Mouse (Mus musculus) MEL (cell line): ENCODE data around the gene Mif. TPM values are rescaled to one million over a fixed set of nuclear protein-coding genes. Genes with fewer than 3 reads are reported as not detected.

Experiments
- DNase-seq: peaks from one replicate; pipeline ENCODE4 v3.0.0; 2011; ENCODE audit warnings: low read depth, low spot score
- H3K27ac ChIP-seq: 2 replicates; pipeline ENCODE4 v1.5.1; 2012; ENCODE audit warnings: low read depth, mild to moderate bottlenecking, control low read depth, low read length, moderate library complexity; ENCODE audit not compliant: control insufficient read depth
- H3K27me3 ChIP-seq, 2 experiments: fragments of 150-350 bp in 1 of 2; sonication (generic) in 1 of 2; 2 replicates each; pipeline ENCODE4 v1.6.1; 2012; ENCODE audit warnings: low read length in 2 of 2, mild to moderate bottlenecking in 2 of 2, improper control_type of control experiment in 1 of 2, moderate library complexity in 1 of 2; ENCODE audit not compliant: insufficient read depth in 2 of 2, control insufficient read depth in 1 of 2
- H3K36me3 ChIP-seq, 2 experiments: 2 replicates each; pipeline ENCODE4 v1.6.1; 2012 to 2014; ENCODE audit warnings: low read length in 2 of 2, improper control_type of control experiment in 1 of 2, inconsistent platforms in 1 of 2, mild to moderate bottlenecking in 1 of 2; ENCODE audit not compliant: insufficient read depth in 2 of 2, control insufficient read depth in 1 of 2
- H3K4me1 ChIP-seq, 2 experiments: fragments of 150-350 bp in 1 of 2; sonication (generic) in 1 of 2; 2 replicates each; pipeline ENCODE4 v1.6.1; 2012; ENCODE audit warnings: low read length in 2 of 2, improper control_type of control experiment in 1 of 2, mild to moderate bottlenecking in 1 of 2; ENCODE audit not compliant: insufficient read depth in 2 of 2, control insufficient read depth in 1 of 2
- H3K4me3 ChIP-seq, 2 experiments: fragments of 150-350 bp in 1 of 2; sonication (generic) in 1 of 2; 2 replicates each; pipeline ENCODE4 v1.5.1; 2012; ENCODE audit warnings: low read depth in 2 of 2, low read length in 2 of 2, mild to moderate bottlenecking in 2 of 2, moderate library complexity in 2 of 2, control low read depth in 1 of 2, improper control_type of control experiment in 1 of 2; ENCODE audit not compliant: control insufficient read depth in 1 of 2, insufficient read depth in 1 of 2
- H3K79me2 ChIP-seq: 2 replicates; pipeline ENCODE4 v1.6.1; 2012; ENCODE audit warnings: mild to moderate bottlenecking, low read length, moderate library complexity; ENCODE audit not compliant: control insufficient read depth, poor library complexity, insufficient read depth
- H3K9ac ChIP-seq: 2 replicates; pipeline ENCODE4 v1.6.1; 2012; ENCODE audit warnings: low read depth, mild to moderate bottlenecking, control low read depth, low read length, moderate library complexity; ENCODE audit not compliant: control insufficient read depth, poor library complexity, severe bottlenecking
- H3K9me3 ChIP-seq: fragments of 150-350 bp; sonication (generic); replicated peaks from 2 replicates; pipeline ENCODE4 v1.6.1; 2012; ENCODE audit warnings: mild to moderate bottlenecking, low read length, improper control_type of control experiment, moderate library complexity; ENCODE audit not compliant: insufficient read depth
- CTCF ChIP-seq, 3 experiments: IDR thresholded peaks in 2 of 3; conservative IDR thresholded peaks in 1 of 3; 2 replicates each; pipeline ENCODE4 v1.5.1; 2011 to 2012; ENCODE audit warnings: low read length in 3 of 3, low read depth in 2 of 3, mild to moderate bottlenecking in 2 of 3, improper control_type of control experiment in 1 of 3, inconsistent platforms in 1 of 3, mixed read lengths in 1 of 3, moderate library complexity in 1 of 3; ENCODE audit not compliant: control insufficient read depth in 1 of 3, insufficient read depth in 1 of 3, poor library complexity in 1 of 3, severe bottlenecking in 1 of 3
- ETS1 ChIP-seq: IDR thresholded peaks from 2 replicates; pipeline ENCODE4 v1.6.1; 2012; ENCODE audit warnings: low read depth, mild to moderate bottlenecking, inconsistent platforms, low read length, improper control_type of control experiment, moderate library complexity
- JUND ChIP-seq: IDR thresholded peaks from 2 replicates; pipeline ENCODE4 v1.6.1; 2011; ENCODE audit warnings: low read depth, mild to moderate bottlenecking, improper control_type of control experiment, low read length
- KAT2A ChIP-seq: conservative IDR thresholded peaks from 2 replicates; pipeline ENCODE4 v1.6.1; 2012; ENCODE audit warnings: low read depth, low read length, improper control_type of control experiment, inconsistent platforms
- MAX ChIP-seq: IDR thresholded peaks from 2 replicates; pipeline ENCODE4 v1.6.1; 2011; ENCODE audit warnings: low read length, improper control_type of control experiment
- MAZ ChIP-seq: IDR thresholded peaks from 2 replicates; pipeline ENCODE4 v1.6.1; 2012; ENCODE audit warnings: low read depth, mild to moderate bottlenecking, inconsistent platforms, low read length, improper control_type of control experiment
- MEF2A ChIP-seq: IDR thresholded peaks from 2 replicates; pipeline ENCODE4 v1.6.1; 2014; ENCODE audit warnings: low read depth, mild to moderate bottlenecking, inconsistent platforms, low read length, improper control_type of control experiment; ENCODE audit not compliant: poor library complexity, insufficient replicate concordance, severe bottlenecking; ENCODE audit errors: extremely low read depth
- MXI1 ChIP-seq: IDR thresholded peaks from 2 replicates; pipeline ENCODE4 v1.6.1; 2011; ENCODE audit warnings: mild to moderate bottlenecking, low read depth, low read length, improper control_type of control experiment
- MYC ChIP-seq: IDR thresholded peaks from 2 replicates; pipeline ENCODE4 v1.6.1; 2011; ENCODE audit warnings: low read depth, mild to moderate bottlenecking, low read length, improper control_type of control experiment, moderate library complexity
- NRF1 ChIP-seq: IDR thresholded peaks from 2 replicates; pipeline ENCODE4 v1.6.1; 2014; ENCODE audit warnings: low read depth, mild to moderate bottlenecking, inconsistent platforms, low read length, improper control_type of control experiment, moderate library complexity; ENCODE audit not compliant: poor library complexity, insufficient read depth, severe bottlenecking
- POLR2AphosphoS2 ChIP-seq: IDR thresholded peaks from 2 replicates; pipeline ENCODE4 v1.6.1; 2011; ENCODE audit warnings: low read length, improper control_type of control experiment
- TAL1 ChIP-seq: IDR thresholded peaks from 2 replicates; pipeline ENCODE4 v1.6.1; 2012; ENCODE audit warnings: mild to moderate bottlenecking, inconsistent platforms, low read length, moderate library complexity, mixed read lengths
- TCF12 ChIP-seq: IDR thresholded peaks from 2 replicates; pipeline ENCODE4 v1.6.1; 2014; ENCODE audit warnings: low read depth, mild to moderate bottlenecking, inconsistent platforms, low read length, improper control_type of control experiment, moderate library complexity
- ZNF384 ChIP-seq: IDR thresholded peaks from 2 replicates; pipeline ENCODE4 v1.6.1; 2012; ENCODE audit warnings: low read depth, mild to moderate bottlenecking, inconsistent platforms, low read length, improper control_type of control experiment
- polyA plus RNA-seq, 2 experiments: library from polyadenylated mRNA; stranded (reverse) in 1 of 2; unstranded in 1 of 2; fragments of >175 nt in 1 of 2; fragments of >200 nt in 1 of 2; gene quantifications; 2 replicates each; pipeline versions ENCODE4 v1.2.1 to v1.2.4; 2012; ENCODE audit warnings: low replicate concordance in 2 of 2, low read depth in 1 of 2; ENCODE audit not compliant: insufficient read length in 2 of 2, insufficient read depth in 1 of 2, missing spikeins in 1 of 2
- total RNA-seq: library from RNA; depleted of rRNA; stranded (reverse); fragments of 300-350 nt; gene quantifications from 2 replicates; pipeline ENCODE4 v1.2.3, GENCODE M21; 2012

The Mif gene
- total and polyA plus RNA-seq, 3 experiments, result 817 to 2,606 (median 862) TPM

- peaks cover 0 to 30% of the 10 kb centered on the region in 2 experiments; a peak in 2 of 4 replicates for H3K36me3 ChIP-seq
- H3K4me1 ChIP-seq, result peaks cover 3 to 38% of the 10 kb centered on the region in 2 experiments
- H3K79me2 ChIP-seq, result no peaks in the 10 kb centered on the region
- peaks cover 2 to 4% of the 10 kb centered on the region in 2 experiments for H3K27me3 ChIP-seq
- no peak overlapping the region for H3K4me3 ChIP-seq
- H3K27ac ChIP-seq, result peak overlapping the region; percentile 6
- no peaks in the 10 kb centered on the region for H3K9me3 ChIP-seq
- peak; percentile 30 for DNase-seq
- TF ChIP-seq TAL1 (peak; percentile 58), MEF2A (no peak), ETS1 (peak; percentile 12; the same call in 1 of the 2 replicates)
- TF ChIP-seq, all 39 proteins: peak for 2
- no peak overlapping the region for H3K9ac ChIP-seq
These were observed 35.5 kb downstream of the Mif start for GRCm38 (mm10) chr10:75824530-75824929.

- TF ChIP-seq MAZ (no peak), CTCF (IDR thresholded peaks at IDR 0.05 in 2 of 3, conservative IDR thresholded peaks at IDR 0.05 in 1 of 3; ENCODE audit: control insufficient read depth in 1 of 3, insufficient read depth in 1 of 3, low read depth in 2 of 3, low read length in 3 of 3, poor library complexity in 1 of 3, severe bottlenecking in 1 of 3) (no peak), JUND (no peak), KAT2A (no peak), MEF2A (no peak), ZNF384 (no peak), MYC (peak; percentile 85), POLR2AphosphoS2 (no peak), MXI1 (no peak), NRF1 (no peak), TAL1 (no peak), TCF12 (no peak), MAX (peak; percentile 56)
These were observed 36.3 kb downstream of the Mif start for GRCm38 (mm10) chr10:75823782-75824181.

More at GRCm38 (mm10) chr10:75823782-75824181, 36.3 kb downstream of the Mif start:
- Histone ChIP-seq H3K27me3 (peaks cover 4 to 5% of the 10 kb centered on the region in 2 experiments), H3K27ac (peak overlapping the region; percentile 47), H3K9me3 (no peaks in the 10 kb centered on the region), H3K79me2 (no peaks in the 10 kb centered on the region), H3K9ac (no peak overlapping the region), H3K36me3 (peaks cover 0 to 24% of the 10 kb centered on the region in 2 experiments; a peak in 2 of 4 replicates), H3K4me1 (peaks cover 3 to 33% of the 10 kb centered on the region in 2 experiments), H3K4me3 (no peak overlapping the region)
- no peak for DNase-seq
